Mouse (Mus musculus): ENCODE measurements around the gene Bmp7. TPM values are rescaled to one million over a fixed set of nuclear protein-coding genes. Genes with fewer than 3 reads are reported as not detected.

Bmp7 gene
- polyA plus RNA-seq, 1 experiment from 2014 or later, result 4.4 TPM

GRCm38 (mm10) chr2:172927643-172928042 is 12.5 kb downstream of the Bmp7 start:
- WGBS (ENCODE audit: insufficient replicate concordance), result 38% methylated on average over 5 of the region's 5 CpGs
- no peaks in the 10 kb centered on the region for H3K9me3 ChIP-seq (replicated peaks)
- no peak for ATAC-seq
- no peaks in the 10 kb centered on the region for H3K36me3 ChIP-seq
- H3K4me3 ChIP-seq, result no peak overlapping the region
- no peak overlapping the region for H3K27ac ChIP-seq
- peaks cover 13% of the 10 kb centered on the region for H3K27me3 ChIP-seq (replicated peaks)
- no peaks in the 10 kb centered on the region for H3K4me1 ChIP-seq
- no peak overlapping the region for H3K9ac ChIP-seq
- no peak overlapping the region for H3K4me2 ChIP-seq

- H3K4me1 ChIP-seq, result no peaks in the 10 kb centered on the region
- H3K9me3 ChIP-seq (replicated peaks), result no peaks in the 10 kb centered on the region
- H3K36me3 ChIP-seq, result no peaks in the 10 kb centered on the region
- WGBS (ENCODE audit: insufficient replicate concordance), result 64% methylated on average over 4 of the region's 4 CpGs
- no peak for ATAC-seq
- no peak overlapping the region for H3K27ac ChIP-seq
- H3K9ac ChIP-seq, result no peak overlapping the region
- H3K27me3 ChIP-seq (replicated peaks), result peaks cover 3% of the 10 kb centered on the region; the same call in 1 of the 2 replicates
- H3K4me3 ChIP-seq, result no peak overlapping the region
- no peak overlapping the region for H3K4me2 ChIP-seq
These were observed 13.8 kb downstream of the Bmp7 start for GRCm38 (mm10) chr2:172926311-172926710.

GRCm38 (mm10) chr2:172924961-172925360 is 15.2 kb downstream of the Bmp7 start:
- Histone ChIP-seq H3K36me3 (no peaks in the 10 kb centered on the region), H3K4me3 (no peak overlapping the region), H3K4me2 (no peak overlapping the region), H3K9me3 (replicated peaks) (no peaks in the 10 kb centered on the region), H3K27me3 (replicated peaks) (no peaks in the 10 kb centered on the region; the same call in 1 of the 2 replicates), H3K27ac (no peak overlapping the region), H3K4me1 (no peaks in the 10 kb centered on the region), H3K9ac (no peak overlapping the region)
- no peak for ATAC-seq
- WGBS (ENCODE audit: insufficient replicate concordance), result 53% methylated on average over 6 of the region's 6 CpGs

GRCm38 (mm10) chr2:172923198-172923597 is 16.9 kb downstream of the Bmp7 start:
- H3K9me3 ChIP-seq (replicated peaks), result no peaks in the 10 kb centered on the region
- H3K4me1 ChIP-seq, result no peaks in the 10 kb centered on the region
- H3K9ac ChIP-seq, result no peak overlapping the region
- ATAC-seq, result no peak
- 70% methylated on average over 7 of the region's 7 CpGs for WGBS (ENCODE audit: insufficient replicate concordance)
- no peak overlapping the region for H3K4me2 ChIP-seq
- no peaks in the 10 kb centered on the region for H3K36me3 ChIP-seq
- H3K27ac ChIP-seq, result no peak overlapping the region
- H3K4me3 ChIP-seq, result no peak overlapping the region
- no peaks in the 10 kb centered on the region for H3K27me3 ChIP-seq (replicated peaks)

- Histone ChIP-seq H3K9me3 (replicated peaks) (no peaks in the 10 kb centered on the region), H3K36me3 (no peaks in the 10 kb centered on the region), H3K4me2 (no peak overlapping the region), H3K4me3 (no peak overlapping the region), H3K4me1 (no peaks in the 10 kb centered on the region), H3K9ac (no peak overlapping the region), H3K27me3 (replicated peaks) (no peaks in the 10 kb centered on the region), H3K27ac (no peak overlapping the region)
- WGBS (ENCODE audit: insufficient replicate concordance), result 64% methylated on average over 5 of the region's 5 CpGs
- ATAC-seq, result no peak
These were observed 17.5 kb downstream of the Bmp7 start for GRCm38 (mm10) chr2:172922597-172922996.

GRCm38 (mm10) chr2:172914018-172914417 is 26.1 kb downstream of the Bmp7 start:
- no peaks in the 10 kb centered on the region for H3K36me3 ChIP-seq
- H3K27ac ChIP-seq, result no peak overlapping the region
- H3K27me3 ChIP-seq (replicated peaks), result no peaks in the 10 kb centered on the region
- H3K9ac ChIP-seq, result no peak overlapping the region
- H3K9me3 ChIP-seq (replicated peaks), result no peaks in the 10 kb centered on the region
- 75% methylated on average over 14 of the region's 14 CpGs for WGBS (ENCODE audit: insufficient replicate concordance)
- no peak overlapping the region for H3K4me2 ChIP-seq
- no peaks in the 10 kb centered on the region for H3K4me1 ChIP-seq
- ATAC-seq, result no peak
- no peak overlapping the region for H3K4me3 ChIP-seq

GRCm38 (mm10) chr2:172911715-172912114 is 28.4 kb downstream of the Bmp7 start:
- Histone ChIP-seq H3K36me3 (no peaks in the 10 kb centered on the region), H3K4me3 (no peak overlapping the region), H3K4me2 (no peak overlapping the region), H3K4me1 (no peaks in the 10 kb centered on the region), H3K27ac (no peak overlapping the region), H3K9ac (no peak overlapping the region), H3K27me3 (replicated peaks) (no peaks in the 10 kb centered on the region), H3K9me3 (replicated peaks) (no peaks in the 10 kb centered on the region)
- WGBS (ENCODE audit: insufficient replicate concordance), result 41% methylated on average over 5 of the region's 5 CpGs
- no peak for ATAC-seq

GRCm38 (mm10) chr2:172911157-172911556 is 29.0 kb downstream of the Bmp7 start:
- H3K9ac ChIP-seq, result no peak overlapping the region
- ATAC-seq, result no peak
- no peaks in the 10 kb centered on the region for H3K36me3 ChIP-seq
- no peak overlapping the region for H3K4me3 ChIP-seq
- H3K4me2 ChIP-seq, result no peak overlapping the region
- no peak overlapping the region for H3K27ac ChIP-seq
- WGBS (ENCODE audit: insufficient replicate concordance), result 66% methylated on average over 5 of the region's 6 CpGs
- H3K9me3 ChIP-seq (replicated peaks), result no peaks in the 10 kb centered on the region
- no peaks in the 10 kb centered on the region; the same call in 1 of the 2 replicates for H3K4me1 ChIP-seq
- no peaks in the 10 kb centered on the region for H3K27me3 ChIP-seq (replicated peaks)

- H3K27ac ChIP-seq, result no peak overlapping the region
- no peak overlapping the region for H3K4me3 ChIP-seq
- peaks cover 13% of the 10 kb centered on the region for H3K4me1 ChIP-seq
- no peak overlapping the region for H3K9ac ChIP-seq
- H3K27me3 ChIP-seq (replicated peaks), result no peaks in the 10 kb centered on the region
- no peak overlapping the region for H3K4me2 ChIP-seq
- 43% methylated on average over 6 of the region's 6 CpGs for WGBS (ENCODE audit: insufficient replicate concordance)
- no peaks in the 10 kb centered on the region for H3K36me3 ChIP-seq
- H3K9me3 ChIP-seq (replicated peaks), result no peaks in the 10 kb centered on the region
- ATAC-seq, result no peak
These were observed 30.7 kb downstream of the Bmp7 start for GRCm38 (mm10) chr2:172909463-172909862.

GRCm38 (mm10) chr2:172906146-172906545 is 34.0 kb downstream of the Bmp7 start:
- H3K4me3 ChIP-seq, result no peak overlapping the region
- no peak overlapping the region for H3K9ac ChIP-seq
- no peak for ATAC-seq
- H3K36me3 ChIP-seq, result no peaks in the 10 kb centered on the region
- H3K27me3 ChIP-seq (replicated peaks), result no peaks in the 10 kb centered on the region
- peaks cover 13% of the 10 kb centered on the region for H3K4me1 ChIP-seq
- H3K9me3 ChIP-seq (replicated peaks), result no peaks in the 10 kb centered on the region
- no peak overlapping the region for H3K27ac ChIP-seq
- H3K4me2 ChIP-seq, result no peak overlapping the region
- WGBS (ENCODE audit: insufficient replicate concordance), result 73% methylated on average over 9 of the region's 9 CpGs

GRCm38 (mm10) chr2:172905057-172905456 is 35.1 kb downstream of the Bmp7 start:
- peak; percentile 78 for ATAC-seq
- 40% methylated on average over 5 of the region's 5 CpGs for WGBS (ENCODE audit: insufficient replicate concordance)
- Histone ChIP-seq H3K4me1 (peaks cover 13% of the 10 kb centered on the region), H3K4me3 (no peak overlapping the region), H3K4me2 (no peak overlapping the region), H3K27ac (no peak overlapping the region), H3K36me3 (no peaks in the 10 kb centered on the region), H3K9ac (no peak overlapping the region), H3K27me3 (replicated peaks) (no peaks in the 10 kb centered on the region), H3K9me3 (replicated peaks) (no peaks in the 10 kb centered on the region)

GRCm38 (mm10) chr2:172904614-172905013 is 35.5 kb downstream of the Bmp7 start:
- Histone ChIP-seq H3K4me2 (no peak overlapping the region), H3K4me1 (peaks cover 13% of the 10 kb centered on the region), H3K27me3 (replicated peaks) (no peaks in the 10 kb centered on the region), H3K27ac (no peak overlapping the region), H3K9ac (no peak overlapping the region), H3K36me3 (no peaks in the 10 kb centered on the region), H3K4me3 (no peak overlapping the region), H3K9me3 (replicated peaks) (no peaks in the 10 kb centered on the region)
- no peak for ATAC-seq
- 71% methylated on average over 6 of the region's 6 CpGs for WGBS (ENCODE audit: insufficient replicate concordance)

- Histone ChIP-seq H3K36me3 (no peaks in the 10 kb centered on the region), H3K4me3 (no peak overlapping the region), H3K27ac (no peak overlapping the region), H3K27me3 (replicated peaks) (no peaks in the 10 kb centered on the region), H3K4me2 (no peak overlapping the region), H3K9me3 (replicated peaks) (no peaks in the 10 kb centered on the region), H3K9ac (no peak overlapping the region), H3K4me1 (peaks cover 13% of the 10 kb centered on the region)
- ATAC-seq, result no peak
- 70% methylated on average over 8 of the region's 8 CpGs for WGBS (ENCODE audit: insufficient replicate concordance)
These were observed 36.6 kb downstream of the Bmp7 start for GRCm38 (mm10) chr2:172903523-172903922.
